Mouse (Mus musculus): ENCODE data around the gene Mtln.

The Mtln gene

GRCm38 (mm10) chr2:127754113-127754512 lies 38.2 kb downstream of the Mtln start:
- no peak for DNase-seq (ENCODE audit: low spot score in 2 of 2)

- DNase-seq (ENCODE audit: low spot score in 2 of 2), result no peak
Observed at GRCm38 (mm10) chr2:127751849-127752610, 40.3 kb downstream of the Mtln start.

- no peak for DNase-seq (ENCODE audit: low spot score in 2 of 2)
Observed at GRCm38 (mm10) chr2:127749376-127749775, 42.9 kb downstream of the Mtln start.

GRCm38 (mm10) chr2:127748316-127748715 lies 44.0 kb downstream of the Mtln start:
- DNase-seq (ENCODE audit: low spot score in 2 of 2), result no peak

- no peak for DNase-seq (ENCODE audit: low spot score in 2 of 2)
Observed at GRCm38 (mm10) chr2:127742637-127743036, 49.7 kb downstream of the Mtln start.
